Mouse (Mus musculus) small intestine, adult 2 months (tissue): ENCODE results near the gene Nucb1. TPM values are rescaled to one million over a fixed set of nuclear protein-coding genes. Genes with fewer than 3 reads are reported as not detected.

Source experiments
- H3K27ac ChIP-seq: fragments of 200-500 bp; 2 replicates; pipeline ENCODE4 v1.5.1; 2012; ENCODE audit warnings: low read depth, low read length, control low read depth, inconsistent platforms; ENCODE audit not compliant: insufficient read depth
- H3K27me3 ChIP-seq: fragments of 200-500 bp; 2 replicates; pipeline ENCODE4 v1.6.1; 2012; ENCODE audit warnings: mild to moderate bottlenecking, moderate library complexity, low read length, inconsistent platforms; ENCODE audit not compliant: control insufficient read depth, insufficient read depth
- H3K36me3 ChIP-seq: fragments of 200-500 bp; 2 replicates; pipeline ENCODE4 v1.6.1; 2012; ENCODE audit warnings: mild to moderate bottlenecking, low read length, control low read depth, inconsistent platforms; ENCODE audit not compliant: control insufficient read depth, insufficient read depth
- H3K4me1 ChIP-seq: fragments of 200-500 bp; 2 replicates; pipeline ENCODE4 v1.6.1; 2012; ENCODE audit warnings: low read length, inconsistent platforms, mixed read lengths; ENCODE audit not compliant: control insufficient read depth, insufficient read depth, insufficient read length
- H3K4me3 ChIP-seq: fragments of 200-500 bp; 2 replicates; pipeline ENCODE4 v1.5.1; 2012; ENCODE audit warnings: low read depth, mild to moderate bottlenecking, control low read depth, inconsistent platforms, low read length, moderate library complexity
- CTCF ChIP-seq: fragments of 200-500 bp; IDR thresholded peaks from 2 replicates; pipeline ENCODE4 v1.5.1; 2012; ENCODE audit warnings: low read depth, mild to moderate bottlenecking, control low read depth, inconsistent platforms, low read length, moderate library complexity, mixed read lengths; ENCODE audit not compliant: insufficient replicate concordance, insufficient read length; ENCODE audit errors: extremely low read depth
- POLR2A ChIP-seq: fragments of 200-500 bp; IDR thresholded peaks from 2 replicates; pipeline ENCODE4 v1.6.1; 2012; ENCODE audit warnings: low read depth, mild to moderate bottlenecking, control low read depth, inconsistent platforms, low read length, moderate library complexity
- WGBS: fragments of 180-500 bp; shearing (Covaris S2); methylation state at CpG from one replicate; pipeline ENCODE4 v1.1.7; 2018; 5-methylcytosine and 5-hydroxymethylcytosine counted together
- polyA plus RNA-seq: library from polyadenylated mRNA; depleted of rRNA; stranded (reverse); fragments of >200 nt; gene quantifications from 2 replicates; pipeline ENCODE4 v1.2.3, GENCODE M21; 2012; rRNA removed

The Nucb1 gene
- polyA plus RNA-seq, 1 experiment = 456 TPM

DNA sequence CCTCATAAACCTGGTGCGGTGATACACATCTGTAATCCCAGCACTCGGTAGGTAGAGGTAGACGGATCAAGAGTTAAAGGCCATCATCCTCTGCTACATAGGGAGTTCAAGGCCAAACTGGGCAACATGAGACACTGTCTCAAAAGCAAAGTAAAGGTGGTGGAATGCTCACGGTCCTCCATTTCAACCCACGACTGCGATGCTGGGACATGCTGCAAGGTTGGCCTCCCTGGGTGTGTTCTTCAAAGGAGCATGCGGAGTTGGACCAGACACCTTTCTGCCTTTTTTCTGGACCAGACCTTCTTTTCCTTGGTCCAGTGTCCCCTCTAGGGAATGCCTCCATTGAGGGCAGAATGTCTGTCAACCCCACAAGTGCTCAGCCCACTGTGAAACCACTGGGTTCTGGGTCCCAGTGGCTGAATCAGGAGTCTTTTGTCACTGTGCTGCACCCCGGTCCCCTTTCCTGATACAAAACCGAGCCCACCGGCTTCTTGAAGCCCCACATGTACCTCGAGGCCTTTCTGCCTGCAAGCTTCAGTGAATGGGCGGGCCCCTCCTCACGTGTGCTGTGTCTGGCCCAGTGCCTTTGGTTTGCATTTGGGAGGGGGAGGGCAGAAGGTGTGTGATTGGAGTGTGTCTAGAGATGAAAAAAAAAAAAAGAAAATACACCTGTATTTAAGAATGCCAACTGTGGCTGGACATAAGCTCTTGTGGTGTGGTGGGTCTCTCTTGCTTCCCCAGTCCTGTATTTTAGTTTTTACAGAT is 54.1 kb downstream of the Nucb1 start:
- Histone ChIP-seq H3K4me3 (no peak overlapping the region), H3K4me1 (peaks cover 18% of the 10 kb centered on the region), H3K36me3 (peaks cover 21% of the 10 kb centered on the region), H3K27me3 (no peaks in the 10 kb centered on the region), H3K27ac (no peak overlapping the region)
- 83% methylated on average over 13 of the region's 13 CpGs for WGBS
- TF ChIP-seq POLR2A = no peak
- TF ChIP-seq CTCF = no peak

DNA sequence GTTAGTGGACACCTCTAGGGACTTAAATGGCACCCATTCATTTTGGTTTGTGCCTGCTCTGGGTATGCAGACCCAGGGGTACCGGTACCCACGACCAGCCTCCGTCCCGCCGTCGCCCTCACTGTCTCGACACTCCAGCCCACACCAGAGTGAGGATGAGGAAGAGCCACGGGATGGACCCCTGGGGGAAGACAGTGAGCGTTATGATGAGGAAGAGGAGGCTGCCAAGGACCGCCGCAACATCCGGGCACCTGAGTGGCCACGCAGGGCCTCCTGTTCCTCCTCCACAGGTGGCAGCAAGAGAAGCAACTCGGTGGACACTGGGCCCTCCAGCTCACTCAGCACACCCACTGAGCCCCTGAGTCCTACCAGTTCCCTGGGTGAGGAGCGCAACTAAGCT is 55.2 kb downstream of the Nucb1 start:
- WGBS = 94% methylated on average over 15 of the region's 15 CpGs
- TF ChIP-seq CTCF = no peak
- TF ChIP-seq POLR2A = no peak
- Histone ChIP-seq H3K27me3 (no peaks in the 10 kb centered on the region), H3K4me1 (peaks cover 7% of the 10 kb centered on the region), H3K36me3 (peaks cover 21% of the 10 kb centered on the region), H3K4me3 (no peak overlapping the region), H3K27ac (no peak overlapping the region)

GRCm38 (mm10) chr7:45451344-45451982 is 58.7 kb downstream of the Nucb1 start:
- peaks cover 1% of the 10 kb centered on the region; the same call in 1 of the 2 replicates for H3K36me3 ChIP-seq
- WGBS = 61% methylated on average over 23 of the region's 23 CpGs
- no peaks in the 10 kb centered on the region; the same call in 1 of the 2 replicates for H3K4me1 ChIP-seq
- TF ChIP-seq POLR2A = no peak
- TF ChIP-seq CTCF = peak; percentile 92; the same call in 1 of the 2 replicates
- no peaks in the 10 kb centered on the region for H3K27me3 ChIP-seq
- no peak overlapping the region for H3K4me3 ChIP-seq
- H3K27ac ChIP-seq = no peak overlapping the region

GRCm38 (mm10) chr7:45449974-45450373 is 60.2 kb downstream of the Nucb1 start:
- Histone ChIP-seq H3K4me3 (no peak overlapping the region), H3K36me3 (peaks cover 1% of the 10 kb centered on the region; the same call in 1 of the 2 replicates), H3K27ac (no peak overlapping the region), H3K4me1 (no peaks in the 10 kb centered on the region), H3K27me3 (no peaks in the 10 kb centered on the region)
- no peak for TF ChIP-seq CTCF
- TF ChIP-seq POLR2A = no peak
- whole genome bisulfite sequencing = 83% methylated on average over 1 of the region's 1 CpGs

DNA sequence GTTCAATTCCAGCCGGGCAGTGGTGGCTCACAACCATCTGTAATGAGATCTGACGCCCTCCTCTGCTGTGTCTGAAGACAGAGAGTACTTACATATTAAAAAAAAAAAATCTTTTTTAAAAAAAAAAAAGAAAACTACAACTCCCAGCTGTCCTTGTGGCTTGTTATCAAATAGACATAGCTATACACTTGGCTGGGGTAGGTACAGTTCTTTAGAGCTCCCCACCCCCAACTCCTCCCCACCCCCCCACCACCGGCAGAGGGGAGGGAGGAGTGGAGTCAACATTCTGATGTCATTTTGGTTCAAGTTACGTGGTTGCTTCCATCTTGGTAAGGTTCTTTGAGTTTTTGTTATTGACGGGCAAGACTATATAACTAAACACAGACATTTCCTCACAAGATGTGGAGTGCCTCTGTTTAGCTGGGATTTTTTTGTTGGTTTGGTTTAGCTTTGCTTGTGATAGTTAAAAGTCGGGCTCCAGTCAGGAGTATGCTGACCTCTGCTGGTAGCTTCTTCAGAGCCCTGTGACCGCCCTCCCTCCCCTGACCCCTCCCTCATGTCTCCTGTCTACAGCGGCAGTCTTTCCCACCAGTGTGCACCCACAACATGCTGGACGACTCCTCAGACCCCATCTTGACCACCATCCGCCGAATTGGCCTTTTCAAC is 62.7 kb downstream of the Nucb1 start:
- TF ChIP-seq CTCF (peak; percentile 36; the same call in 1 of the 2 replicates), POLR2A (no peak)
- Histone ChIP-seq H3K27me3 (no peaks in the 10 kb centered on the region), H3K27ac (no peak overlapping the region), H3K4me1 (no peaks in the 10 kb centered on the region), H3K4me3 (no peak overlapping the region), H3K36me3 (peaks cover 2% of the 10 kb centered on the region)
- 57% methylated on average over 11 of the region's 11 CpGs for WGBS

DNA sequence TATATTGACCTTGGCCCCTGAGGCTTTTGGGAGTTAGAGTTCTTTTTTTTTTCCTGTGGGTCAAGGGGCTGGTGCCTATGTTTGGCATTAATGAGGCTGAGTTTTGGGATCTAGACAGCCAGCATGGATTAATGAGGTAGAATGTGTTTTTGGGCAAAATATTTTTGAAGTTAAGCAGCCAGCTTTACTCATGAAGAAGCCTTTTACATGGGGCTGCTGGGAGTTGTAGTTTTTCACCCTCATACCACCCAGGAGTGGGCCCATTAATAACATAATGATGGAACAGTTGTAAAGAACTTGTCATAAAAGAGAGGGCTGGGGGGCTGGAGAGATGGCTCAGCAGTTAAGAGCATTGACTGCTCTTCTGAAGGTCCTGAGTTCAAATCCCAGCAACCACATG is 63.6 kb downstream of the Nucb1 start:
- Histone ChIP-seq H3K36me3 (peaks cover 4% of the 10 kb centered on the region), H3K4me3 (no peak overlapping the region), H3K27me3 (no peaks in the 10 kb centered on the region), H3K4me1 (no peaks in the 10 kb centered on the region), H3K27ac (no peak overlapping the region)
- TF ChIP-seq POLR2A = no peak
- TF ChIP-seq CTCF = no peak

- H3K27ac ChIP-seq = no peak overlapping the region
- 84% methylated on average over 22 of the region's 22 CpGs for WGBS
- no peaks in the 10 kb centered on the region for H3K27me3 ChIP-seq
- TF ChIP-seq POLR2A = no peak
- TF ChIP-seq CTCF = no peak
- no peak overlapping the region for H3K4me3 ChIP-seq
- peaks cover 10% of the 10 kb centered on the region for H3K36me3 ChIP-seq
- no peaks in the 10 kb centered on the region for H3K4me1 ChIP-seq
These were observed 66.4 kb downstream of the Nucb1 start for GRCm38 (mm10) chr7:45443526-45444420.

Other genes with a start within 250 kb of the Nucb1 start
- not detected in 2 replicates for gene Slc6a21, start 232.9 kb downstream of the Nucb1 start, polyA plus RNA-seq
- 101 and 257 TPM in 2 replicates for gene Trpm4, start 176.6 kb downstream of the Nucb1 start, polyA plus RNA-seq
- gene Hrc, start 175.1 kb downstream of the Nucb1 start, polyA plus RNA-seq = 0.14 and 0.46 TPM in 2 replicates
- 15.4 and 63.9 TPM in 2 replicates for gene Ppfia3, start 143.4 kb downstream of the Nucb1 start, polyA plus RNA-seq
- 2.9 and 4.0 TPM in 2 replicates for gene Lin7b, start 139.8 kb downstream of the Nucb1 start, polyA plus RNA-seq
- gene Snrnp70, start 114.7 kb downstream of the Nucb1 start, polyA plus RNA-seq = 73.2 and 122 TPM in 2 replicates
- 0.04 TPM in 1 of 2 replicates, not detected in the other for gene Kcna7, start 104.8 kb downstream of the Nucb1 start, polyA plus RNA-seq
- gene Ntf5, start 96.7 kb downstream of the Nucb1 start, polyA plus RNA-seq = 0.13 and 0.28 TPM in 2 replicates
- 0.66 TPM in 1 of 2 replicates, not detected in the other for gene Lhb, start 89.6 kb downstream of the Nucb1 start, polyA plus RNA-seq
- 9.5 and 9.6 TPM in 2 replicates for gene Gys1, start 75.6 kb downstream of the Nucb1 start, polyA plus RNA-seq
- 22.3 and 54.3 TPM in 2 replicates for gene Ruvbl2, start 72.3 kb downstream of the Nucb1 start, polyA plus RNA-seq
- gene Ftl1, start 50.5 kb downstream of the Nucb1 start, polyA plus RNA-seq = 1,857 and 2,336 TPM in 2 replicates
- gene Bax, start 43.5 kb downstream of the Nucb1 start, polyA plus RNA-seq = 57.1 and 105 TPM in 2 replicates
- gene Tulp2, start 28.5 kb downstream of the Nucb1 start, polyA plus RNA-seq = 0.09 TPM in 1 of 2 replicates, not detected in the other
- gene Gm45808, start 23.6 kb downstream of the Nucb1 start, polyA plus RNA-seq = 0.23 TPM in 1 of 2 replicates, not detected in the other
- 0.34 and 0.41 TPM in 2 replicates for gene Dhdh, start 21.6 kb downstream of the Nucb1 start, polyA plus RNA-seq
- gene Ppp1r15a, start 15.9 kb upstream of the Nucb1 start, polyA plus RNA-seq = 15.3 and 15.9 TPM in 2 replicates
- 4.7 and 4.9 TPM in 2 replicates for gene Plekha4, start 15.9 kb upstream of the Nucb1 start, polyA plus RNA-seq
- 0.20 and 0.25 TPM in 2 replicates for gene Hsd17b14, start 44.5 kb upstream of the Nucb1 start, polyA plus RNA-seq
- 26.3 and 41.8 TPM in 2 replicates for gene Bcat2, start 59.7 kb upstream of the Nucb1 start, polyA plus RNA-seq
- gene Fgf21, start 105.1 kb upstream of the Nucb1 start, polyA plus RNA-seq = 0.29 and 4.2 TPM in 2 replicates
- 1.7 and 2.5 TPM in 2 replicates for gene Fut1, start 106.9 kb upstream of the Nucb1 start, polyA plus RNA-seq
- gene Izumo1, start 111.4 kb upstream of the Nucb1 start, polyA plus RNA-seq = 0.24 and 0.25 TPM in 2 replicates
- 7.2 and 11.6 TPM in 2 replicates for gene Rasip1, start 117.1 kb upstream of the Nucb1 start, polyA plus RNA-seq
- gene Mamstr, start 129.6 kb upstream of the Nucb1 start, polyA plus RNA-seq = 0.63 and 0.84 TPM in 2 replicates
- gene Fut2, start 156.0 kb upstream of the Nucb1 start, polyA plus RNA-seq = 1.2 and 18.4 TPM in 2 replicates
- gene Ntn5, start 173.6 kb upstream of the Nucb1 start, polyA plus RNA-seq = 0.39 and 0.47 TPM in 2 replicates
- gene Sec1, start 184.0 kb upstream of the Nucb1 start, polyA plus RNA-seq = 0.14 and 0.22 TPM in 2 replicates
- gene Car11, start 189.4 kb upstream of the Nucb1 start, polyA plus RNA-seq = 2.1 and 2.3 TPM in 2 replicates
- 8.9 and 13.1 TPM in 2 replicates for gene Dbp, start 194.7 kb upstream of the Nucb1 start, polyA plus RNA-seq
- 820 and 1,370 TPM in 2 replicates for gene Rpl18, start 205.1 kb upstream of the Nucb1 start, polyA plus RNA-seq
- 87.3 and 164 TPM in 2 replicates for gene Sphk2, start 207.6 kb upstream of the Nucb1 start, polyA plus RNA-seq
- 64.5 and 102 TPM in 2 replicates for gene Fam83e, start 210.8 kb upstream of the Nucb1 start, polyA plus RNA-seq
- gene Spaca4, start 215.4 kb upstream of the Nucb1 start, polyA plus RNA-seq = 0.20 and 0.38 TPM in 2 replicates